Mouse (Mus musculus) heart, embryonic 13.5 days (tissue): ENCODE measurements at regions not wholly inside any gene's neighbourhood (a gene's known extent, or its start where the extent isn't known, plus 50 kb on each side); places are given as distances from the start of the nearest gene placed in this dataset.
A peak's percentile ranks its signal among the peaks of the same experiment; 100 is the strongest.

Source experiments
- ATAC-seq: fragments of 200-750 bp; cut with Nextera tagmentation; 2 replicates; pipeline ENCODE4 v1.8.0; 2017; ENCODE audit warnings: moderate TSS enrichment; ENCODE audit not compliant: insufficient number of reproducible peaks, low FRiP score, low TSS enrichment; ENCODE audit errors: extremely low read depth
- H3K27ac ChIP-seq: fragments of 300-500 bp; sonication (generic); replicated peaks from 2 replicates; pipeline ENCODE4 v1.5.1; 2015; ENCODE audit warnings: moderate library complexity, mild to moderate bottlenecking, inconsistent platforms
- H3K27me3 ChIP-seq: fragments of 300-500 bp; sonication (generic); replicated peaks from 2 replicates; pipeline ENCODE4 v1.6.1; 2015; ENCODE audit warnings: mild to moderate bottlenecking, inconsistent platforms
- H3K36me3 ChIP-seq: fragments of 300-500 bp; sonication (generic); 2 replicates; pipeline ENCODE4 v1.6.1; 2015; ENCODE audit warnings: mild to moderate bottlenecking, inconsistent platforms
- H3K4me1 ChIP-seq: fragments of 300-500 bp; sonication (generic); 2 replicates; pipeline ENCODE4 v1.6.1; 2015; ENCODE audit warnings: inconsistent platforms
- H3K4me2 ChIP-seq: fragments of 300-500 bp; sonication (generic); 2 replicates; pipeline ENCODE4 v1.6.1; 2015; ENCODE audit warnings: inconsistent platforms, mild to moderate bottlenecking, moderate library complexity
- H3K4me3 ChIP-seq: fragments of 300-500 bp; sonication (generic); 2 replicates; pipeline ENCODE4 v1.5.1; 2015; ENCODE audit warnings: moderate library complexity, mild to moderate bottlenecking, inconsistent platforms
- H3K9ac ChIP-seq: fragments of 300-500 bp; sonication (generic); 2 replicates; pipeline ENCODE4 v1.6.1; 2015; ENCODE audit warnings: inconsistent platforms, mild to moderate bottlenecking, moderate library complexity
- H3K9me3 ChIP-seq: fragments of 300-500 bp; sonication (generic); 2 replicates; pipeline ENCODE4 v1.6.1; 2016; ENCODE audit warnings: inconsistent platforms
- WGBS: fragments of 180-500 bp; shearing (Covaris S2); methylation state at CpG from one replicate; pipeline ENCODE4 v1.1.7; 2015; ENCODE audit warnings: mixed read lengths; 5-methylcytosine and 5-hydroxymethylcytosine counted together

GRCm38 (mm10) chr12:73471966-73472365 is 74.2 kb downstream of the Tmem30b start:
- no peaks in the 10 kb centered on the region for H3K36me3 ChIP-seq
- no peak overlapping the region for H3K4me2 ChIP-seq
- WGBS, result 66% methylated on average over 9 of the region's 9 CpGs

GRCm38 (mm10) chr12:73466484-73466883 is 79.7 kb downstream of the Tmem30b start:
- Histone ChIP-seq H3K27ac (no peak overlapping the region), H3K4me2 (no peak overlapping the region), H3K9me3 (no peaks in the 10 kb centered on the region), H3K27me3 (no peaks in the 10 kb centered on the region), H3K4me1 (peaks cover 7% of the 10 kb centered on the region), H3K36me3 (no peaks in the 10 kb centered on the region), H3K4me3 (no peak overlapping the region), H3K9ac (no peak overlapping the region)
- ATAC-seq, result no peak
- WGBS, result 83% methylated on average over 7 of the region's 7 CpGs

More at GRCm38 (mm10) chr12:73471966-73472365, 74.2 kb downstream of the Tmem30b start:
- Histone ChIP-seq H3K4me3 (no peak overlapping the region), H3K9ac (no peak overlapping the region), H3K4me1 (peaks cover 17% of the 10 kb centered on the region), H3K27ac (no peak overlapping the region), H3K27me3 (no peaks in the 10 kb centered on the region), H3K9me3 (no peaks in the 10 kb centered on the region)
- no peak for ATAC-seq

- no peaks in the 10 kb centered on the region for H3K27me3 ChIP-seq
- peaks cover 7% of the 10 kb centered on the region for H3K4me1 ChIP-seq
- ATAC-seq, result no peak
- no peak overlapping the region for H3K27ac ChIP-seq
- no peaks in the 10 kb centered on the region for H3K36me3 ChIP-seq
- no peak overlapping the region for H3K4me3 ChIP-seq
- H3K4me2 ChIP-seq, result no peak overlapping the region
- WGBS, result 78% methylated on average over 5 of the region's 5 CpGs
- no peaks in the 10 kb centered on the region for H3K9me3 ChIP-seq
- H3K9ac ChIP-seq, result no peak overlapping the region
Observed at GRCm38 (mm10) chr12:73465975-73466374, 80.2 kb downstream of the Tmem30b start.

GRCm38 (mm10) chr12:73464311-73464710 is 81.9 kb downstream of the Tmem30b start:
- H3K9ac ChIP-seq, result no peak overlapping the region
- no peaks in the 10 kb centered on the region for H3K9me3 ChIP-seq
- WGBS, result 76% methylated on average over 5 of the region's 5 CpGs
- peaks cover 14% of the 10 kb centered on the region for H3K4me1 ChIP-seq
- ATAC-seq, result no peak
- no peak overlapping the region for H3K27ac ChIP-seq
- no peak overlapping the region for H3K4me3 ChIP-seq
- H3K36me3 ChIP-seq, result no peaks in the 10 kb centered on the region
- no peak overlapping the region for H3K4me2 ChIP-seq
- H3K27me3 ChIP-seq, result no peaks in the 10 kb centered on the region

- no peaks in the 10 kb centered on the region for H3K36me3 ChIP-seq
- no peaks in the 10 kb centered on the region for H3K9me3 ChIP-seq
- H3K4me1 ChIP-seq, result peaks cover 14% of the 10 kb centered on the region
- H3K4me3 ChIP-seq, result no peak overlapping the region
- no peak for ATAC-seq
- H3K27me3 ChIP-seq, result no peaks in the 10 kb centered on the region
- WGBS, result 58% methylated on average over 5 of the region's 5 CpGs
- H3K4me2 ChIP-seq, result no peak overlapping the region
- H3K27ac ChIP-seq, result peak overlapping the region; percentile 29
- peak overlapping the region; percentile 5; the same call in 1 of the 2 replicates for H3K9ac ChIP-seq
Observed at GRCm38 (mm10) chr12:73462091-73462490, 84.1 kb downstream of the Tmem30b start.

GRCm38 (mm10) chr12:73460291-73460761 is 85.9 kb downstream of the Tmem30b start:
- no peak for ATAC-seq
- H3K4me2 ChIP-seq, result no peak overlapping the region
- peaks cover 14% of the 10 kb centered on the region for H3K4me1 ChIP-seq
- H3K27me3 ChIP-seq, result no peaks in the 10 kb centered on the region
- H3K9me3 ChIP-seq, result no peaks in the 10 kb centered on the region
- no peaks in the 10 kb centered on the region for H3K36me3 ChIP-seq
- no peak overlapping the region for H3K27ac ChIP-seq
- H3K9ac ChIP-seq, result no peak overlapping the region
- H3K4me3 ChIP-seq, result no peak overlapping the region
- WGBS, result 29% methylated on average over 2 of the region's 2 CpGs

- WGBS, result 55% methylated on average over 3 of the region's 3 CpGs
- Histone ChIP-seq H3K4me1 (peaks cover 20% of the 10 kb centered on the region), H3K36me3 (no peaks in the 10 kb centered on the region), H3K9me3 (0 out of 2 replicates have a peak, but pooled peaks cover 4% of the 10 kb centered on the region), H3K4me2 (no peak overlapping the region), H3K9ac (no peak overlapping the region), H3K27me3 (no peaks in the 10 kb centered on the region), H3K27ac (no peak overlapping the region), H3K4me3 (no peak overlapping the region)
- ATAC-seq, result no peak
Observed at GRCm38 (mm10) chr12:73451257-73451656, 94.9 kb downstream of the Tmem30b start.

- peaks cover 20% of the 10 kb centered on the region for H3K4me1 ChIP-seq
- WGBS, result 80% methylated on average over 4 of the region's 4 CpGs
- ATAC-seq, result no peak
Observed at GRCm38 (mm10) chr12:73450541-73450940, 95.7 kb downstream of the Tmem30b start.

GRCm38 (mm10) chr12:73449911-73450520 is 96.2 kb downstream of the Tmem30b start:
- ATAC-seq, result no peak
- Histone ChIP-seq H3K4me2 (no peak overlapping the region), H3K9me3 (0 out of 2 replicates have a peak, but pooled peaks cover 4% of the 10 kb centered on the region), H3K4me1 (peaks cover 20% of the 10 kb centered on the region), H3K27me3 (no peaks in the 10 kb centered on the region), H3K36me3 (no peaks in the 10 kb centered on the region), H3K27ac (no peak overlapping the region), H3K9ac (no peak overlapping the region), H3K4me3 (no peak overlapping the region)
- WGBS, result 50% methylated on average over 9 of the region's 9 CpGs

More at GRCm38 (mm10) chr12:73450541-73450940, 95.7 kb downstream of the Tmem30b start:
- Histone ChIP-seq H3K27ac (no peak overlapping the region), H3K4me2 (no peak overlapping the region), H3K4me3 (no peak overlapping the region), H3K9ac (no peak overlapping the region), H3K36me3 (no peaks in the 10 kb centered on the region), H3K9me3 (0 out of 2 replicates have a peak, but pooled peaks cover 4% of the 10 kb centered on the region), H3K27me3 (no peaks in the 10 kb centered on the region)

- peak overlapping the region; percentile 39 for H3K4me2 ChIP-seq
- H3K4me3 ChIP-seq, result no peak overlapping the region
- ATAC-seq, result no peak
- WGBS, result 52% methylated on average over 9 of the region's 9 CpGs
- H3K36me3 ChIP-seq, result no peaks in the 10 kb centered on the region
- no peak overlapping the region for H3K9ac ChIP-seq
- H3K4me1 ChIP-seq, result peaks cover 20% of the 10 kb centered on the region
- 0 out of 2 replicates have a peak, but pooled peaks cover 4% of the 10 kb centered on the region for H3K9me3 ChIP-seq
- H3K27me3 ChIP-seq, result no peaks in the 10 kb centered on the region
- H3K27ac ChIP-seq, result no peak overlapping the region
Observed at GRCm38 (mm10) chr12:73449069-73449468, 97.1 kb downstream of the Tmem30b start.

- Histone ChIP-seq H3K27ac (0 out of 2 replicates have a peak overlapping the region, but pooled peaks have one; percentile 28), H3K4me3 (no peak overlapping the region), H3K4me1 (peaks cover 20% of the 10 kb centered on the region), H3K9ac (no peak overlapping the region), H3K4me2 (peak overlapping the region; percentile 39), H3K27me3 (no peaks in the 10 kb centered on the region), H3K9me3 (0 out of 2 replicates have a peak, but pooled peaks cover 4% of the 10 kb centered on the region), H3K36me3 (no peaks in the 10 kb centered on the region)
- no peak for ATAC-seq
- 48% methylated on average over 10 of the region's 10 CpGs for WGBS
Observed at GRCm38 (mm10) chr12:73448388-73448965, 97.7 kb downstream of the Tmem30b start.
